Mouse (Mus musculus): ENCODE measurements around the gene Dync1li1.

GRCm38 (mm10) chr9:114663782-114664181, 24.8 kb upstream of the Dync1li1 start:
- TF ChIP-seq CTCF (IDR thresholded peaks at IDR 0.05; ENCODE audit: borderline replicate concordance, insufficient read depth, low read depth, low read length): no peak
- no peak for TF ChIP-seq POLR2A (IDR thresholded peaks at IDR 0.05; ENCODE audit: borderline replicate concordance, insufficient read depth, low read length)

Measured in cerebellum, adult 2 months (tissue).